Mouse (Mus musculus) megakaryocyte, embryonic 14.5 days (primary cell): ENCODE data around the gene Prdm15.

ENCODE experiments used
- FLI1 ChIP-seq: IDR thresholded peaks from 2 replicates; pipeline ENCODE4 v1.6.1; 2012; ENCODE audit warnings: low read length, inconsistent platforms, mixed read lengths
- GATA1 ChIP-seq: IDR thresholded peaks from 3 replicates; pipeline ENCODE4 v1.6.1; 2012; ENCODE audit warnings: mixed read lengths, low read length, inconsistent platforms, borderline replicate concordance

GRCm38 (mm10) chr16:97823311-97824007 is 28.2 kb downstream of the Prdm15 start:
- TF ChIP-seq GATA1 (no peak), FLI1 (no peak)
